Mouse (Mus musculus): ENCODE data around the gene Dld.

DNA sequence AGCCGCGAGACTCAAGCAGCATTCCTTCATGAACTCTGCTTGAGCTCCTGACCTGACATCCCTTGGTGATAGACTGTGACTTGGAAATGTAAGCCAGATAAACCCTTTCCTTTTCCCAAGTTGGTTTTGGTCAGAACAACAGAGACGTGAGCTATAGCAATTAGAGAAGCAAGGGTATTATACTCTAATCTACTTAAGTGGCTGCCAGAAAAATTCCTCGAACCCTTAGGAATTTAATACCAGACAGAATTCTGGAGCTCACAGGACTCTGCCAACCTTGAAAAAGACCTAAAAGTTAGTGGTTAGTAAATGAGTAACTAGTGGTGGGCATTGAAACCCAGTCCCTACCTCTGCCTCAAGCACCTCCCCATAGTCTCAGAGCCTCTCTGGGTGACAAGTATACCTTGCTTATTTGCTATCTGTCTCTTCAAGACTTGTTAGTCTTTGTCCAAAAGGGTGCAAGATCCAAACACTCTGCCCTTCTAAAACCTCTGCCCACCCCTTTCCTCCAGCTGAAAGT, 67.6 kb downstream of the Dld start:
- TF ChIP-seq GATA1 (IDR thresholded peaks at IDR 0.05; ENCODE audit: borderline replicate concordance, low read length) (no peak), FLI1 (IDR thresholded peaks at IDR 0.05; ENCODE audit: low read length) (no peak)
